Mouse (Mus musculus): ENCODE data around the gene Olfr206.

- TF ChIP-seq USF1 (IDR thresholded peaks at IDR 0.05; ENCODE audit: low read depth) (no peak), POLR2A (IDR thresholded peaks at IDR 0.05; ENCODE audit: insufficient read length, low read depth) (no peak), POLR2AphosphoS2 (IDR thresholded peaks at IDR 0.05; ENCODE audit: insufficient read length, low read depth) (no peak), TCF3 (IDR thresholded peaks at IDR 0.05; ENCODE audit: insufficient read length, low read depth) (no peak), TCF12 (IDR thresholded peaks at IDR 0.05; ENCODE audit: insufficient read depth, poor library complexity, severe bottlenecking) (no peak), E2F4 (IDR thresholded peaks at IDR 0.05; ENCODE audit: insufficient read depth) (no peak), MYOG (IDR thresholded peaks at IDR 0.05; ENCODE audit: control insufficient read depth in 1 of 3, insufficient read depth in 1 of 3, insufficient read length in 2 of 3, low read depth in 2 of 3) (no peak), SRF (IDR thresholded peaks at IDR 0.05; ENCODE audit: control insufficient read depth, insufficient read length, low read depth) (no peak), CEBPB (IDR thresholded peaks at IDR 0.05; ENCODE audit: insufficient read depth, poor library complexity, severe bottlenecking) (no peak), MAX (IDR thresholded peaks at IDR 0.05; ENCODE audit: low read depth) (no peak), MYOD1 (IDR thresholded peaks at IDR 0.05; ENCODE audit: control insufficient read depth in 1 of 3, insufficient read length in 2 of 3, low read depth in 2 of 3) (no peak), REST (IDR thresholded peaks at IDR 0.05; ENCODE audit: insufficient read depth, insufficient read length) (no peak)
Measured at GRCm38 (mm10) chr16:59298581-59298980, 50.5 kb downstream of the Olfr206 start, which contains the start of gene Olfr203.

Data from myocyte (in vitro differentiated cells).